Mouse (Mus musculus) spleen, postnatal 4 days (tissue): ENCODE measurements around the gene Eftud2.

Source experiments
- DNase-seq, 2 experiments: peaks; one replicate each; pipeline ENCODE4 v3.0.0; 2022; ENCODE audit warnings: low spot score in 2 of 2

Eftud2 gene

DNA sequence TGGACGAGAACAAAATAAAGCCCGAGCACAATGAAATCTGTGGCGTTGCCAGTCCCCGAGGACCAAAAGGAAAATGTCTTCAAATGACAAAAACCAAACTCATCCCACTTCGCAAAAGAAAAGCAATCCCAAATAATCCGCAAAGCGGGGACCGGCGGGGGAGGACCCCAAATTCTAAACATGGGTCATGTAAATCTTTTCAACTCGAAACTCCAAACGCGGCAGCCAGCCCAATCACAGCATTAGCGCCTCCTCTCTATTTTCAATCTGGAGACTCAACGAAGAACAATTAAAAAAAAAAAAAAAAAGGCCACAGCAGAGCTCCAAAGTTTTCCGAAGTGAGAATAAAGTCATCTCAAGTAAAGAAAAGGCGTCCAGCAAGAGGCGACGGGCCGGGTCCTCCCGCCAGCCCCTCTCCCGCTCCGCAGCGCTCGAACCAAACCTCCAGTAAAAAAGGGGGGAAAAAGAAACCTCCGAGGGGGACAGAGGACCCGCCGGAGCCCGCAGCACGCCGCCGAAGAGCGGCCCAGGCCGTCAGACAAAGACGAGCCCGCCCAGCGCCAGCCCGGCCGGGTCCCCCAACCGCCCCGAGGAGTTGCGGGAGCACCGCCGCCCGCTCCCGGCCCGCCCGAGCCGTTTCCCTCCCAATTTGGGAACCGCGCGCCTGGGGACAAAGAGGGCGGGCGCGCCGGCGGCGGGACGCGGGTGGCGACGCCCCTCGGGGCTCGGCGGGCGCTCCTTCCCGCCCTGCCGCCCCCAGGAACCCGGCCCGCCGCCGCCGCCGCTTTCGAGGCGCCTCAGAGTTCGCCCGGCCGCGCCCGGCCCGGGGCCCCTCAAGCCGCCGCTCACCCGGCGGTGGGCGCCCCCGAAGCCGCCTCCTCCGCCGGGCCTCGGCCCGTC is 62.4 kb downstream of the Eftud2 start:
- no peak for DNase-seq

DNA sequence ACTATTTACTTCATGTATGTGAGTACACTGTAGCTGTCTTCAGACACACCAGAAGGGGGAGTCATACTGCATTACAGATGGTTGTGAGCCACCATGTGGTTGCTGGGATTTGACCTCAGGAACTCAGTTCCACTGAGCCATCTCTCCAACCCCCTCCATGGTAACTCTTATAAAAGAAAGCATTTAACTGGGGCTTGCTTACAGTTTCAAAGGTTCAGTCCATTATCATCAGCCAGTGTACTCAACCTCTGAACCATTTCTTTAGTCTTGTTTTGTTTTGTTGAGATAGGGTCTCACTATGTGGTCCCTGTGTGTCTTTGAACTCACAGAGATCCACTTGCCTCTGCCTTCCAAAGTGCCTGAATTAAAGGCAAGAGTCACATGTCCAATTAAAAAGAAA is 65.9 kb downstream of the Eftud2 start:
- no peak for DNase-seq

DNA sequence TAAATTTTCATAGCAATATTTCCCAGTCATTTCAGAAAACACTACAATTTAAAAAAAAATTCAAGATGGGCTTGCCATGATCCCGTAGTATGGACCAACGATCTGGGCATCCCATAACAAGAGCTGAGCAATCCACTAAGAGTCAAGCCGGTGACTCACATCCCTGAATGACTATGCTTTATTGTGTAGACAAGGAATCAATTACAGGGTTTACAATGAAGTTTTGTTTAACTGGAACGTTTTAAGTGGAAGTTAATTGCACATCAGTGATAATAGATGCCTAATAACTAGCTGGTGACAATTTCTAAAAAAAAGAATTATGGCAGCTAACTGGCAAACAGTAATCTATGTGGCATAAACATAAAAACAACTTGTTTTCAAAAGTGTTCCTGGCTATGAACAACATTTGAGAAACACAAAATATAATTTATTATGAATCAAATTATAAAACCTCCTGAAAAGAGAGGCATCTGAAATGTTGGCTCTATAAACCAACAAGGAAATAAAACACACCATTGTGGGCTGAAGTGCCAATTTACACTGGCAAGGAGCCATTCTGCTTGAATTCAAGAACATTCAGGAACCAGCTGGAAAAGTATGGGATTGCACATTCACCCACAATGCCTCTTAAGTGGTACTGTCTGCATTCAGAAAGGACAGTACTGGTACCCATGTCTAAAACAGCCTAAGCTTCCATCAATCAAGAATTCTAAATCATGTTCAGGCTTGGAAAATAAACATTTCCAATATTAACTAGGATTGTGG is 69.9 kb downstream of the Eftud2 start:
- no peak for DNase-seq

DNA sequence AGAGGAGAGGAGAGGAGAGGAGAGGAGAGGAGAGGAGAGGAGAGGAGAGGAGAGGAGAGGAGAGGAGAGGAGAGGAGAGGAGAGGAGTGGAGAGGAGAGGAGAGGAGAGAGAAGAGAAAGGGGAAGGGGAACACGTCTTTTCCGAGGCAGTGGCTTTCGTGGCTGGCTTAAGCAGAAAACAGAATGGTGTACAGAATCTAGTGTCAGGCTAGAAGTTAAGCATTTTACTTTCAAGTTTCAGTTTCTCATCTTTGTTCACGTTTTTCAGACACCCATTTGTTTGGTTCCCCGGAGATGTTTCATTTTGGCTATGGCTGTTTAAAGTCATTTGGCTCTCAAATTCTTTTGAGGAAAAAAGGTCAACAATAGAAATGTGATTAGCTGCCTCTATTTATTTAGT is 72.5 kb downstream of the Eftud2 start:
- no peak for DNase-seq

DNA sequence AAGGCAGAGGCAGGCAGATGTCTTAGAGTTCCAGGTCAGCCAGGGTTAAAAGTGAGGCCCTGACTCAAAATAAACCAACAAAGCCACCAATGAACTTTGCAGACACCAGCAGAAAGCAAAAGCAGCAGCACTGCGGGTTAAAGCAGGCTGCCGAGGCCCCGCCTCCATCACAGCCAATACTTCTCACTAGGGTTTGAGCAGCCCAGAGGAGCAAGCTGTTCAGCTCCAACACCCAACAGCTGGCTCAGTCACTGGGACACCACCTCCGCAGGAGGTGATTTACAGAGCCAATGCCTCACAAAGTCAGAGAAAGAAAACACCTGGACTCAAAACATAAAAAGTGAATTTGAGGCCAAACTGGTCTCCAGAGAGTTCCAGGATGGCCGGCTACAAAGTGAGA is 77.3 kb downstream of the Eftud2 start:
- no peak for DNase-seq

DNA sequence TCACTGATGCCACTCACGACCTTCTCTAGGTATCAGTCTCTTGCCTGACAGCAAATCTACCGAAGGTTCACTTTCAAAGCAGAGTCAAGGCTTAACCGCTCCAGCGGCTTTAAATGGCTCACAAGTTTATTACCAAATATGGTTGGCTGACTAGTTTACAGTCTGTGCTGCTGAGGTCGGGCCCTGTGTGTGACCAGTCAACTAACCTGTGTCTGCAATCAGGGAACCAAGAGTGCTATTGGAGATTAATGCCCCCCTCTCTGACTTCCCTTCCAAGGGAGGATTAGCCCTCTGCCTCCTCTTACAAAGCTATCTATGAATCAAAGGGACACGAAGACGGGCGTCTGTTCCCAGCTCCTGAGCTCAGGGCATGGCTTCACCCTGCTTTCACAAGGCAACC is 86.6 kb downstream of the Eftud2 start:
- no peak for DNase-seq

DNA sequence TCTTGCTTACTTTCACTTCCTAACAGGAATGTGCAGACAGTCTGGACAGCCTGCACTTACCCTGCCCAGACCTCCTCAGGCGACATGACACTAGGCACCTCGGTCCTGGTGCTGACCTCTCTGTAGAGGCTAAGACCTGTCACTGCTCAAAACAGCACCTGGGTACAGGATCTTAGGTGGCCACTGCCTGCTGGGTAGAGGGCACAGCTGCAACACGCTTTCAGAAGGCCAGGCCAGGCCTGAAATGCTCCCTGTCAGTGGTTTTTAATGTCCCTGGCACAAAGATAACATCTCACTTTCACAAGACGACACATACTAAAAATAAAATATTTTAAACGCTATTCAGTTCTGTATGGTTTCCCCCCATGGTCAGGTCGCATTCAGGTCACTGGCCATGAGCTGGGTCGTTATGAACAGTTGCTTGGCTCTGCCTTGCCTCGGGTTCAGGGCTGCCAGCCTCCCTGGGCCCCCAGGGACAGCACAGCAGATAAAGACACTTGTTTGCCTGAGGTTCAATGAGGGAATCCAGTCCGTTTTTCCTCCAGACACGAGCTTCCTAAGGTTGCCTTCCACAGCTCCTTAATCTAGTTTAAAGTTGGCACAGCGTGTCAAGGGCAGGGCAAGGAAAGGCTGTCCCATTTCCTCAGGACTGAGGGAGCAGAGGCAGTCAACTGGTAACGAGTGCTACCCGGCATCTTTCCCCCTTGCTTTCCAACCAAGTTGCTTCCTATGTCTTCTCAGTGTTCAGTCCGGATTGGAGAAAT is 88.9 kb downstream of the Eftud2 start:
- no peak for DNase-seq
